Mouse (Mus musculus): Measurements from ENCODE around the gene Lmna. TPM values are rescaled to one million over a fixed set of nuclear protein-coding genes. Genes with fewer than 3 reads are reported as not detected.

Gene Lmna
- polyA plus RNA-seq, 1 experiment from 2014 or later, result 12.1 TPM

DNA sequence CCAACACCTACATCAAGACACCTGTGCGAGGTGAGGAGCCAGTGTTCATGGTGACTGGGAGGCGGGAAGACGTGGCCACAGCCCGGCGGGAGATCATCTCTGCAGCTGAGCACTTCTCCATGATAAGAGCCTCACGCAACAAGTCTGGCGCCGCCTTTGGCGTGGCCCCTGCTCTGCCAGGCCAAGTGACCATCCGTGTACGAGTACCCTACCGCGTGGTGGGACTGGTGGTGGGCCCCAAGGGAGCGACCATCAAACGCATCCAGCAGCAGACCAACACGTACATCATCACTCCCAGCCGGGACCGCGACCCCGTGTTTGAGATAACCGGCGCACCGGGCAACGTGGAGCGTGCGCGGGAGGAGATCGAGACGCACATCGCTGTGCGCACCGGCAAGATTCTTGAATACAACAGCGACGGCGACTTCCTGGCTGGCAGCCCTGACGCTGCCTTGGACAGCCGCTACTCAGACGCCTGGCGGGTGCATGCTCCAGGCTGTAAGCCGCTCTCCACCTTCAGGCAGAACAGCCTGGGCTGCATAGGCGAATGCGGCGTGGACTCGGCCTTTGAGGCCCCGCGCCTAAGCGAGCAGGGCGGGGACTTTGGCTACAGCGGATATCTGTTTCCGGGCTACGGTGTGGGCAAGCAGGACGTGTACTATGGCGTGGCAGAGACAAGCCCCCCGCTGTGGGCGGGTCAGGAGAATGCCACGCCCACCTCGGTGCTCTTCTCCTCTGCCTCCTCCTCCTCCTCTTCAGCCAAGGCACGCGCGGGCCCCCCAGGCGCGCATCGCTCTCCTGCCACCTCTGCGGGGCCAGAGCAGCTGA, 26.6 kb upstream of the Lmna start:
- no peak for ATAC-seq
- Histone ChIP-seq H3K27me3 (no peaks in the 10 kb centered on the region), H3K4me3 (peak overlapping the region; percentile 97), H3K9me3 (replicated peaks) (no peaks in the 10 kb centered on the region), H3K4me2 (peak overlapping the region; percentile 99), H3K27ac (peak overlapping the region; percentile 99), H3K9ac (peak overlapping the region; percentile 100), H3K4me1 (peaks cover 73% of the 10 kb centered on the region), H3K36me3 (ENCODE audit: poor library complexity, severe bottlenecking) (peaks cover 59% of the 10 kb centered on the region)
- 5% methylated on average over 62 of the region's 64 CpGs for WGBS

GRCm38 (mm10) chr3:88535527-88535926, 25.8 kb upstream of the Lmna start:
- H3K27me3 ChIP-seq, result no peaks in the 10 kb centered on the region
- peak overlapping the region; percentile 100 for H3K9ac ChIP-seq
- 11% methylated on average over 4 of the region's 4 CpGs for WGBS
- peaks cover 54% of the 10 kb centered on the region for H3K36me3 ChIP-seq (ENCODE audit: poor library complexity, severe bottlenecking)
- H3K4me2 ChIP-seq, result peak overlapping the region; percentile 99
- peak overlapping the region; percentile 99 for H3K27ac ChIP-seq
- no peaks in the 10 kb centered on the region for H3K9me3 ChIP-seq (replicated peaks)
- ATAC-seq, result no peak
- H3K4me3 ChIP-seq, result peak overlapping the region; percentile 97
- H3K4me1 ChIP-seq, result peaks cover 66% of the 10 kb centered on the region

GRCm38 (mm10) chr3:88535005-88535404, 25.2 kb upstream of the Lmna start:
- H3K4me1 ChIP-seq, result peaks cover 66% of the 10 kb centered on the region
- H3K27ac ChIP-seq, result peak overlapping the region; percentile 99
- H3K4me2 ChIP-seq, result peak overlapping the region; percentile 99
- no peak for ATAC-seq
- H3K9ac ChIP-seq, result peak overlapping the region; percentile 100
- H3K27me3 ChIP-seq, result no peaks in the 10 kb centered on the region
- H3K4me3 ChIP-seq, result peak overlapping the region; percentile 97
- no peaks in the 10 kb centered on the region for H3K9me3 ChIP-seq (replicated peaks)
- 4% methylated on average over 3 of the region's 3 CpGs for WGBS
- peaks cover 49% of the 10 kb centered on the region for H3K36me3 ChIP-seq (ENCODE audit: poor library complexity, severe bottlenecking)

DNA sequence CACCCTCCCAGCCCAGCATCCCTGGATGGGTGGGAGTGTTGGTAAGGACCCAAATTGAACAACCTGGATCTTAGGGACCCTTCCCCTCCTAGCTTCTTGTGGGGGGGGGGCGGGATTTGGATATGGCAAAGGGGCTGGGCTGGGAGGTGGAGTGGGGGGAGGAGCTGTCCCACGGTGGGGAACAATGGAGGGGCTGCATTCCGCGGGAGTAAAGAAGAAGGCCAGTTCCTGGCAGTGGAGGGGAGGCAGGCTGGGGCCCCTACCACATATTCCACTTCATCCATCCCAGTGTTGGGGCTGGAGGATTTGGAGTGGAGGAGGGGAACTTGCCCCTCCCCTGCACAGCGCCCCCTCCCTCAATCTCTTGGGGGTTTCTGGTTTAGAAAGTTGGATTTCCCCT, 23.9 kb upstream of the Lmna start:
- ATAC-seq, result no peak

DNA sequence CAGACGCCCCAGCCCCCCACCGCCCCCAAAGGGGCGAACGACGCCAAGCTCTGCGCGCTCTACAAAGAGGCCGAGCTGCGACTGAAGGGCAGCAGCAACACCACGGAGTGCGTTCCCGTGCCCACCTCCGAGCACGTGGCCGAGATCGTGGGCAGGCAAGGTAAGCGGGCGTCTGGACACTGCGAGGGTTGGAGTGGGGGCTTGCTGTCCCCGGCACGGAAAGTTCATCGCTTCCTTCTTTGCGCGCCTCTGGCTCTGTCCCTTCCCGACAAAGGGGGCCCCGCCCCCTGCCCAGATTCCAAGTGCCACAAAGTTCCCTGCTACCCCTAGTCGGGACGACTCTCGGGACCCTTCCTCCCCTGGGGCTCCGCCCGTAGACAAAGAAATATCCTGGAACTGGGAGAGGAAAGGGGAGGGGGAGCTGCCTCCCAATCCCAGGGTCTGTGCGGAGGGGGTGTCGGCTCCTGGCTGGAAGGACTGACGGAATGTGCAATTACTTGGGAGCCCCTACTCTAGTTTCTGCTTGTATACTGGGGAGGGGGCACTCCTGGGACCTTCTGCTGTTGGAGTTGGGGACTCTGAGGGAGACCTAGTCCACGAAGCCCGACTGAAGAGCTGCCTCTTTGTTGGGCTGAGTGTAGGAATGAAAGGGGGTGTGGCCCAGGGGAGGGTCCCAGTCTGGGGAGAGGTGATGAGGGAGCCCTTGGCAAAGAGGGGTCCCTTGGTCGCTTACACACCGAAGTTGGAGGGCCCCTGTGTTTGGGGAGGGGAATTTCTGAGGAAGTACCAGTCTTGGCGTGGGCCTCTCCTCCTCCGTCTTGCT, 23.1 kb upstream of the Lmna start:
- no peaks in the 10 kb centered on the region for H3K9me3 ChIP-seq (replicated peaks)
- 0% methylated on average over 38 of the region's 40 CpGs for WGBS
- H3K4me1 ChIP-seq, result peaks cover 69% of the 10 kb centered on the region
- H3K36me3 ChIP-seq (ENCODE audit: poor library complexity, severe bottlenecking), result peaks cover 33% of the 10 kb centered on the region
- peak; percentile 55 for ATAC-seq
- peak overlapping the region; percentile 100 for H3K9ac ChIP-seq
- peak overlapping the region; percentile 97 for H3K4me3 ChIP-seq
- H3K27me3 ChIP-seq, result no peaks in the 10 kb centered on the region
- H3K27ac ChIP-seq, result peak overlapping the region; percentile 99
- peak overlapping the region; percentile 99 for H3K4me2 ChIP-seq

More for the DNA sequence above, 23.9 kb upstream of the Lmna start:
- H3K9me3 ChIP-seq (replicated peaks), result no peaks in the 10 kb centered on the region
- H3K4me3 ChIP-seq, result peak overlapping the region; percentile 97
- H3K4me1 ChIP-seq, result peaks cover 69% of the 10 kb centered on the region
- H3K4me2 ChIP-seq, result peak overlapping the region; percentile 99
- 3% methylated on average over 5 of the region's 5 CpGs for WGBS
- no peaks in the 10 kb centered on the region for H3K27me3 ChIP-seq
- peak overlapping the region; percentile 100 for H3K9ac ChIP-seq
- peak overlapping the region; percentile 99 for H3K27ac ChIP-seq
- H3K36me3 ChIP-seq (ENCODE audit: poor library complexity, severe bottlenecking), result peaks cover 41% of the 10 kb centered on the region

DNA sequence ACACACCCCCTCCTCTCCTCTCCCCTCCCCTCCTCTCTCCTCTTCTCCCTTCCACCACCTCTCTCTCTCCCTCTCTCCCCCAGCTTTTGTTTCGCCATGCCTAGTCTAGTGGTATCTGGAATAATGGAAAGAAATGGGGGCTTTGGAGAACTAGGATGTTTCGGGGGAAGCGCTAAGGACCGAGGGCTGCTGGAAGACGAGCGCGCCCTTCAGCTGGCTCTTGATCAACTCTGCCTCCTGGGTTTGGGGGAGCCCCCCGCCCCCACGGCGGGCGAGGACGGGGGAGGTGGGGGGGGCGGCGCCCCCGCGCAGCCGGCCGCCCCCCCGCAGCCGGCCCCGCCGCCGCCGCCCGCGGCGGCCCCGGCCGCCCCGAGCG, 22.5 kb upstream of the Lmna start, which contains the start of gene Mex3a:
Gene Mex3a (plus strand): TSS at position 97 of the 376 bp plus-strand sequence.
- WGBS, result 0% methylated on average over 9 of the region's 31 CpGs
- Histone ChIP-seq H3K9ac (peak within 1 kb of the TSS; percentile 100), H3K9me3 (replicated peaks) (no peaks in the 10 kb centered on the region), H3K36me3 (ENCODE audit: poor library complexity, severe bottlenecking) (peaks cover 27% of the 10 kb centered on the region), H3K27ac (peak within 1 kb of the TSS; percentile 99), H3K4me1 (peaks cover 69% of the 10 kb centered on the region), H3K4me2 (peak within 1 kb of the TSS; percentile 99), H3K27me3 (no peaks in the 10 kb centered on the region), H3K4me3 (peak within 1 kb of the TSS; percentile 97)
- ATAC-seq, result no peak

- H3K27ac ChIP-seq, result peak overlapping the region; percentile 99
- H3K36me3 ChIP-seq (ENCODE audit: poor library complexity, severe bottlenecking), result peaks cover 20% of the 10 kb centered on the region
- peak; percentile 88 for ATAC-seq
- H3K4me2 ChIP-seq, result peak overlapping the region; percentile 99
- peak overlapping the region; percentile 97 for H3K4me3 ChIP-seq
- H3K4me1 ChIP-seq, result peaks cover 69% of the 10 kb centered on the region
- under 1% methylated on average over 51 of the region's 63 CpGs for WGBS
- no peaks in the 10 kb centered on the region for H3K9me3 ChIP-seq (replicated peaks)
- no peaks in the 10 kb centered on the region for H3K27me3 ChIP-seq
- peak overlapping the region; percentile 100 for H3K9ac ChIP-seq
These were observed 21.9 kb upstream of the Lmna start for GRCm38 (mm10) chr3:88531348-88532298.

DNA sequence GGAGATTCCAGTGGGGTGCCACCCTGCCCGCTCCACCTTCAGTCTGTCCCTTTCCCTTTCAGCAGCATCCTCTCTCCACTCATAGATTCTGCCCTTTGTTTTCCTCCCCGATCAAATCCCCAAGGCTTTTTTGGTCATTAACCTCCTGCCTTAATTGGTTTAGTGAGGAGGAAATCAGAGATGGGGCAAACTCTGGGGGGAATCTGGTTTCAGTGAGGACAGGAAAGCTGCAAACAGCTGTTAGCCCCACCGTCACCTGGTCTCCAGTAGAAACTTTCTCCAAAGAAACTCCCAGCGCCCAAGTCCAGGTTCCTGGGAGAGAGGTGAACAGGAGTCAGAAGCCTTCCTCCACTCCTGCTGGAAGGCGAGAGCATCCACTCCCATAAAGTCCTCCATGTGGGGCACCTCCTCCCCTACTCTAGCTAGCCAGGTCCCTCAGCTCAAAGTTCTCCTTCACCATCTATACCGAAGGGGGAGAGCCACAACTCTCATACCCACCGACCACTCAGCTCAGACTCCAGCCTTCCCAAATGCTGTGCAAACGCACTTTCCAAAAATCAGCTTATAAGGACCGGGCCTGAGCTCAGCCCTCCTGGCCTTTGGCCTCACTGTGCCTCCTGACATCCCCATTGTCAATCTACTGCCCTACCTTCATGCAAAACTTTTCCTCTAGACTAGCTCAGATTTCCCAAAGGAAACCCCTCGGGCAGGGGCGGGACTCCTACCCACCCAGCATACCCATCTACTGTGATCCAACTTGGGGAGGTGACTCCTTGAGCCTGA, 20.5 kb upstream of the Lmna start:
- peak overlapping the region; percentile 99 for H3K27ac ChIP-seq
- peaks cover 67% of the 10 kb centered on the region for H3K4me1 ChIP-seq
- H3K27me3 ChIP-seq, result no peaks in the 10 kb centered on the region
- H3K36me3 ChIP-seq (ENCODE audit: poor library complexity, severe bottlenecking), result peaks cover 10% of the 10 kb centered on the region
- H3K4me3 ChIP-seq, result peak overlapping the region; percentile 97
- WGBS, result 0% methylated on average over 11 of the region's 11 CpGs
- ATAC-seq, result no peak
- H3K9ac ChIP-seq, result peak overlapping the region; percentile 100
- H3K9me3 ChIP-seq (replicated peaks), result no peaks in the 10 kb centered on the region
- peak overlapping the region; percentile 99 for H3K4me2 ChIP-seq

GRCm38 (mm10) chr3:88529204-88530000, 19.6 kb upstream of the Lmna start:
- peak overlapping the region; percentile 99 for H3K27ac ChIP-seq
- peaks cover 59% of the 10 kb centered on the region for H3K4me1 ChIP-seq
- 32% methylated on average over 6 of the region's 7 CpGs for WGBS
- peak overlapping the region; percentile 97 for H3K4me3 ChIP-seq
- no peak for ATAC-seq
- peak overlapping the region; percentile 99 for H3K4me2 ChIP-seq
- no peaks in the 10 kb centered on the region for H3K27me3 ChIP-seq
- no peaks in the 10 kb centered on the region for H3K9me3 ChIP-seq (replicated peaks)
- H3K36me3 ChIP-seq (ENCODE audit: poor library complexity, severe bottlenecking), result peaks cover 13% of the 10 kb centered on the region
- peak overlapping the region; percentile 100 for H3K9ac ChIP-seq

DNA sequence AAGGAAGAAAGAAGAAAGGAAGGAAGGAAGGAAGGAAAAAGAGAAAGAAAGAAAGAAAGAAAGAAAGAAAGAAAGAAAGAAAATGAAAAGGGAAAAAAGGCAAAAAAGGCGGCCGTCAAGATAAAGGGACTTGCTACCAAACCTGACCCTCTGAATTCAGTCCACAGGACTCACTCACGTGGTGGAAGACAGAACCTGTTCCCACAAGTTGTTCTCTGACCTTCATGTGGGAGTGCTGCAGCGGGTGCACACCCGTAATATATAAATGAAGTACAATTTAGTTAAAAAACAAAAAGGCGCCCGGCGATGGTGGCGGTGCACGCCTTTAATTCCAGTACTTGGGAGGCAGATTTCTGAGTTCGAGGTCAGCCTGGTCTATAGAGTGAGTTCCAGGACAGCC, 18.9 kb upstream of the Lmna start:
- H3K4me3 ChIP-seq, result no peak overlapping the region
- no peak for ATAC-seq
- H3K9ac ChIP-seq, result peak overlapping the region; percentile 100; the same call in 1 of the 2 replicates

More for the DNA sequence above, 18.9 kb upstream of the Lmna start:
- Histone ChIP-seq H3K4me1 (peaks cover 60% of the 10 kb centered on the region), H3K27ac (peak overlapping the region; percentile 99; the same call in 1 of the 2 replicates), H3K27me3 (no peaks in the 10 kb centered on the region), H3K4me2 (peak overlapping the region; percentile 99), H3K36me3 (ENCODE audit: poor library complexity, severe bottlenecking) (peaks cover 18% of the 10 kb centered on the region), H3K9me3 (replicated peaks) (no peaks in the 10 kb centered on the region)
- 81% methylated on average over 11 of the region's 11 CpGs for WGBS

All from forebrain, embryonic 13.5 days (tissue).